Comparison of ENCODE assay signal across 18 mouse cellular contexts in genomic region chr5:141038342-141038741, GRCm38 (mm10). TPM values are rescaled to one million over a fixed set of nuclear protein-coding genes. Genes with fewer than 3 reads are reported as not detected.
DNase-seq lines count a peak whose midpoint lies in the region; ATAC-seq lines count a peak whose summit lies in the region.
"Had no signal": no experiment of that assay in that cellular context is flagged by ENCODE, and none has a peak within 500 bp of the region (broad histone marks: within the 10 kb centered on the region; RNA-seq: fewer than 3 reads in every experiment).

No protein-coding gene starts in this region.

- H3K9ac ChIP-seq in forebrain, embryonic 11.5 days (ENCODE audit: low read length) = no peak overlapping the region
- H3K9ac ChIP-seq: hindbrain, embryonic 13.5 days had no signal

- no peaks in the 10 kb centered on the region for H3K36me3 ChIP-seq in forebrain, embryonic 11.5 days (ENCODE audit: control insufficient read depth, insufficient read depth, low read length)
- H3K36me3 ChIP-seq: embryonic facial prominence, embryonic 10.5 days; heart, embryonic 10.5 days; hindbrain, embryonic 13.5 days had no signal

- H3K27me3 ChIP-seq in forebrain, embryonic 11.5 days (ENCODE audit: control insufficient read depth, insufficient read depth, low read length) = no peaks in the 10 kb centered on the region
- H3K27me3 ChIP-seq: hindbrain, embryonic 13.5 days had no signal

- H3K27ac ChIP-seq in forebrain, embryonic 11.5 days (ENCODE audit: low read depth, low read length) = no peak overlapping the region
- H3K27ac ChIP-seq: embryonic facial prominence, embryonic 10.5 days; gastrocnemius, adult 2 months; heart, embryonic 10.5 days; hindbrain, embryonic 13.5 days; hindbrain, postnatal 0 days had no signal

- 63% methylated on average over 1 of the region's 1 CpGs for WGBS in forebrain, embryonic 11.5 days

- peak; percentile 53 for DNase-seq in layer of hippocampus, adult 9-11 months
- no peak for DNase-seq in layer of hippocampus, adult 11-12 months (ENCODE audit: low spot score)
- no peak for DNase-seq in forebrain, embryonic 11.5 days (ENCODE audit: low spot score)
- no peak for DNase-seq in cerebellum, postnatal 10 days
- DNase-seq: adrenal gland, adult 2 months; adrenal gland, postnatal 25 days; cerebellum, adult 8-10 months; cerebellum, postnatal 25 days; gastrocnemius, adult 2 months; gastrocnemius, postnatal 25 days; heart, postnatal 10 days had no signal

- H3K9me3 ChIP-seq in forebrain, embryonic 11.5 days (ENCODE audit: control insufficient read depth, low read length) = no peaks in the 10 kb centered on the region
- H3K9me3 ChIP-seq: embryonic facial prominence, embryonic 10.5 days; heart, embryonic 10.5 days; hindbrain, embryonic 13.5 days had no signal

- H3K4me1 ChIP-seq in forebrain, embryonic 11.5 days (replicated peaks; ENCODE audit: control insufficient read depth, insufficient read depth, low read length) = no peaks in the 10 kb centered on the region
- H3K4me1 ChIP-seq: heart, embryonic 10.5 days had no signal

- H3K4me2 ChIP-seq in forebrain, embryonic 11.5 days (ENCODE audit: low read depth, low read length, severe bottlenecking) = no peak overlapping the region
- H3K4me2 ChIP-seq: hindbrain, embryonic 13.5 days had no signal

- H3K4me3 ChIP-seq in forebrain, embryonic 11.5 days (ENCODE audit: low read depth, low read length) = no peak overlapping the region
- H3K4me3 ChIP-seq: embryonic facial prominence, embryonic 10.5 days; gastrocnemius, adult 2 months; heart, embryonic 10.5 days; hindbrain, embryonic 13.5 days had no signal

- ATAC-seq in common myeloid progenitor, adult 5-6 weeks (replicated peaks; ENCODE audit: low read depth, poor library complexity, severe bottlenecking) = peak; percentile 45
- ATAC-seq in megakaryocyte, adult 5-6 weeks (ENCODE audit: poor library complexity, severe bottlenecking) = peak; percentile 84
- no peak for ATAC-seq in forebrain, embryonic 11.5 days (replicated peaks; ENCODE audit: low FRiP score)
- ATAC-seq: forebrain, embryonic 14.5 days; hindbrain, postnatal 0 days had no signal

RNA-seq across cellular contexts. Expression of gene Card11, which starts 38.0 kb away (rescaled TPM):
- total RNA-seq in common myeloid progenitor, adult 5-6 weeks (2017) = 1.4 and 1.8 TPM in 2 replicates
- 3.7 and 4.0 TPM in 2 replicates for total RNA-seq in megakaryocyte, adult 5-6 weeks (2015)
- total RNA-seq in megakaryocyte, adult 5-6 weeks (2017) = 2.5 and 4.2 TPM in 2 replicates
- polyA plus RNA-seq in forebrain, embryonic 11.5 days (2014; fragmentation: Nextera tagmentation; extraction: Ambion mirVana) = 0.23 TPM in 1 of 2 replicates, not detected in the other
- total RNA-seq: hindbrain, postnatal 0 days had no signal
- polyA plus RNA-seq: forebrain, embryonic 14.5 days had no signal
